Comparison of ENCODE assay signal across 19 mouse cellular contexts in genomic region chr17:47841521-47841920, GRCm38 (mm10). TPM values are rescaled to one million over a fixed set of nuclear protein-coding genes. Genes with fewer than 3 reads are reported as not detected.
DNase-seq lines count a peak whose midpoint lies in the region; ATAC-seq and TF ChIP-seq lines count a peak whose summit lies in the region.
"Had no signal": no experiment of that assay in that cellular context is flagged by ENCODE, and none has a peak within 500 bp of the region (broad histone marks: within the 10 kb centered on the region; RNA-seq: fewer than 3 reads in every experiment).

No protein-coding gene starts in this region.

- H3K27me3 ChIP-seq in midbrain, postnatal 0 days (ENCODE audit: insufficient read depth, low read length) = no peaks in the 10 kb centered on the region
- H3K27me3 ChIP-seq: embryonic facial prominence, embryonic 12.5 days; heart, embryonic 12.5 days; intestine, embryonic 15.5 days; Patski had no signal

- H3K4me2 ChIP-seq in midbrain, postnatal 0 days (ENCODE audit: low read depth, low read length, poor library complexity, severe bottlenecking) = no peak overlapping the region
- H3K4me2 ChIP-seq: embryonic facial prominence, embryonic 12.5 days; forebrain, embryonic 12.5 days; heart, embryonic 12.5 days; hindbrain, embryonic 14.5 days; intestine, embryonic 15.5 days had no signal

- H3K4me1 ChIP-seq in midbrain, postnatal 0 days (ENCODE audit: insufficient read depth, low read length) = no peaks in the 10 kb centered on the region
- H3K4me1 ChIP-seq: embryonic facial prominence, embryonic 12.5 days; forebrain, embryonic 12.5 days had no signal

- ATAC-seq in midbrain, postnatal 0 days (ENCODE audit: low FRiP score) = no peak
- ATAC-seq: activated CD4-positive, CD25-positive, alpha-beta regulatory T cell, adult 4 months had no signal

- H3K27ac ChIP-seq in midbrain, postnatal 0 days (ENCODE audit: low read depth, low read length) = no peak overlapping the region
- H3K27ac ChIP-seq: embryonic facial prominence, embryonic 12.5 days; forebrain, embryonic 12.5 days; hindbrain, embryonic 14.5 days had no signal

- 89% methylated on average over 8 of the region's 8 CpGs for WGBS in midbrain, postnatal 0 days

- H3K9me3 ChIP-seq in midbrain, postnatal 0 days (ENCODE audit: low read length) = no peaks in the 10 kb centered on the region
- H3K9me3 ChIP-seq: embryonic facial prominence, embryonic 12.5 days had no signal

- peak; percentile 29 for DNase-seq in adrenal gland, adult 2 months
- DNase-seq in adrenal gland, postnatal 4 days (ENCODE audit: low spot score in 2 of 2) = no peak
- peak; percentile 48 for DNase-seq in gastrocnemius, adult 18-20 months (ENCODE audit: low spot score)
- DNase-seq in gastrocnemius, postnatal 25 days = no peak
- peak; percentile 18 for DNase-seq in adipocyte (ENCODE audit: low spot score)
- DNase-seq in spleen, adult 12 weeks (ENCODE audit: low spot score) = no peak
- DNase-seq in midbrain, postnatal 0 days (ENCODE audit: low spot score) = no peak
- DNase-seq: cerebellum, adult 11 months; forebrain, postnatal 0 days; gastrocnemius, postnatal 10 days had no signal

- no peaks in the 10 kb centered on the region for H3K36me3 ChIP-seq in midbrain, postnatal 0 days (ENCODE audit: insufficient read depth, low read length)
- H3K36me3 ChIP-seq: embryonic facial prominence, embryonic 12.5 days; forebrain, embryonic 12.5 days; heart, embryonic 12.5 days; hindbrain, embryonic 10.5 days; intestine, embryonic 15.5 days had no signal

- no peak overlapping the region for H3K4me3 ChIP-seq in midbrain, postnatal 0 days (ENCODE audit: low read depth, low read length)
- H3K4me3 ChIP-seq: embryonic facial prominence, embryonic 12.5 days; forebrain, embryonic 12.5 days; heart, embryonic 12.5 days; hindbrain, embryonic 10.5 days; intestine, embryonic 15.5 days had no signal

- no peak for TF ChIP-seq CTCF in midbrain, postnatal 0 days (IDR thresholded peaks at IDR 0.05)

- H3K9ac ChIP-seq in midbrain, postnatal 0 days (replicated peaks; ENCODE audit: low read length, poor library complexity, severe bottlenecking) = no peak overlapping the region
- H3K9ac ChIP-seq: embryonic facial prominence, embryonic 12.5 days; forebrain, embryonic 12.5 days; forebrain, postnatal 0 days; heart, embryonic 12.5 days; hindbrain, embryonic 14.5 days; intestine, embryonic 15.5 days had no signal

RNA-seq across cellular contexts. Expression of gene Mdfi, which starts 7.0 kb away (rescaled TPM):
- total RNA-seq in adrenal gland, adult 2 months (2021) = 1 to 10 TPM; 1.2 to 2.1 TPM
- 15.8 and 24.2 TPM in 2 replicates for polyA plus RNA-seq in adrenal gland, adult 2 months (2012; rRNA removed)
- total RNA-seq in adrenal gland, postnatal 4 days (2021) = 10 to 100 TPM; 10.3 to 12.9 TPM
- under 1 TPM in 1 of 2 experiments, not detected in 1; 0.64 TPM for total RNA-seq in gastrocnemius, adult 18-20 months (2021)
- 1 to 10 TPM; 1.0 to 1.1 TPM for total RNA-seq in gastrocnemius, postnatal 25 days (2021)
- 19.2 and 21.4 TPM in 2 replicates for total RNA-seq in midbrain, postnatal 0 days (2014; rRNA removed)
- 1.3 and 1.6 TPM in 2 replicates for polyA plus RNA-seq in midbrain, postnatal 0 days (2015; fragmentation: Nextera tagmentation; extraction: Ambion mirVana)
- total RNA-seq: MEL had no signal
- polyA plus RNA-seq: activated CD4-positive, CD25-positive, alpha-beta regulatory T cell, adult 4 months; Patski had no signal

Comparison
In these comparisons a context has a peak if more than half of its experiments do, and no peak if none do; other contexts are left out.
1. DNase-seq: peak in adrenal gland, adult 2 months (single experiment), gastrocnemius, adult 18-20 months (single experiment) and adipocyte (single experiment); none in adrenal gland, postnatal 4 days (0 of 2), gastrocnemius, postnatal 25 days (single experiment), spleen, adult 12 weeks (single experiment) and midbrain, postnatal 0 days (single experiment).